Mouse (Mus musculus): Measurements from ENCODE around the gene Znrd1as. TPM values are rescaled to one million over a fixed set of nuclear protein-coding genes. Genes with fewer than 3 reads are reported as not detected.

Gene Znrd1as
- total and polyA plus RNA-seq, 2 experiments from 2014 or later = 2.8 to 3.5 TPM

GRCm38 (mm10) chr17:36953062-36953461 lies 5.3 kb upstream of the Znrd1as start:
- Histone ChIP-seq H3K4me1 (ENCODE audit: insufficient read depth, low read length) (no peaks in the 10 kb centered on the region), H3K36me3 (ENCODE audit: insufficient read depth, low read length) (peaks cover 8% of the 10 kb centered on the region), H3K27me3 (ENCODE audit: insufficient read depth, low read length) (no peaks in the 10 kb centered on the region), H3K9ac (replicated peaks; ENCODE audit: low read length, poor library complexity, severe bottlenecking) (no peak overlapping the region), H3K4me3 (ENCODE audit: low read depth, low read length) (no peak overlapping the region), H3K4me2 (ENCODE audit: low read depth, low read length, poor library complexity, severe bottlenecking) (no peak overlapping the region), H3K27ac (ENCODE audit: low read depth, low read length) (no peak overlapping the region), H3K9me3 (ENCODE audit: low read length) (no peaks in the 10 kb centered on the region)
- no peak for TF ChIP-seq CTCF (IDR thresholded peaks at IDR 0.05)
- ATAC-seq (ENCODE audit: low FRiP score) (no peak), DNase-seq (ENCODE audit: low spot score) (no peak)
- WGBS = 85% methylated on average over 1 of the region's 1 CpGs

- no peak for TF ChIP-seq CTCF (IDR thresholded peaks at IDR 0.05)
- no peak for ATAC-seq (ENCODE audit: low FRiP score)
- H3K27ac ChIP-seq (ENCODE audit: low read depth, low read length) = peak overlapping the region; percentile 73; the same call in 1 of the 2 replicates
Measured at GRCm38 (mm10) chr17:36958884-36959283, 492 bp downstream of the Znrd1as start.

GRCm38 (mm10) chr17:36961125-36961524 lies 2.7 kb downstream of the Znrd1as start:
- H3K9ac ChIP-seq (replicated peaks; ENCODE audit: low read length, poor library complexity, severe bottlenecking) = no peak overlapping the region
- no peaks in the 10 kb centered on the region for H3K27me3 ChIP-seq (ENCODE audit: insufficient read depth, low read length)
- no peak overlapping the region for H3K4me2 ChIP-seq (ENCODE audit: low read depth, low read length, poor library complexity, severe bottlenecking)
- H3K4me1 ChIP-seq (ENCODE audit: insufficient read depth, low read length) = peaks cover 6% of the 10 kb centered on the region; the same call in 1 of the 2 replicates
- peak; percentile 49 for TF ChIP-seq CTCF (IDR thresholded peaks at IDR 0.05)
- H3K27ac ChIP-seq (ENCODE audit: low read depth, low read length) = no peak overlapping the region
- H3K36me3 ChIP-seq (ENCODE audit: insufficient read depth, low read length) = no peaks in the 10 kb centered on the region
- H3K9me3 ChIP-seq (ENCODE audit: low read length) = no peaks in the 10 kb centered on the region
- DNase-seq (ENCODE audit: low spot score) = no peak
- WGBS = 74% methylated on average over 1 of the region's 1 CpGs
- no peak for ATAC-seq (ENCODE audit: low FRiP score)
- no peak overlapping the region for H3K4me3 ChIP-seq (ENCODE audit: low read depth, low read length)

More at GRCm38 (mm10) chr17:36958884-36959283, 492 bp downstream of the Znrd1as start:
- Histone ChIP-seq H3K9me3 (ENCODE audit: low read length) (no peaks in the 10 kb centered on the region), H3K4me1 (ENCODE audit: insufficient read depth, low read length) (peaks cover 6% of the 10 kb centered on the region; the same call in 1 of the 2 replicates), H3K4me2 (ENCODE audit: low read depth, low read length, poor library complexity, severe bottlenecking) (peak overlapping the region; percentile 67), H3K36me3 (ENCODE audit: insufficient read depth, low read length) (no peaks in the 10 kb centered on the region), H3K4me3 (ENCODE audit: low read depth, low read length) (peak overlapping the region; percentile 68), H3K9ac (replicated peaks; ENCODE audit: low read length, poor library complexity, severe bottlenecking) (peak overlapping the region; percentile 69), H3K27me3 (ENCODE audit: insufficient read depth, low read length) (no peaks in the 10 kb centered on the region)
- no peak for DNase-seq (ENCODE audit: low spot score)
- 7% methylated on average over 12 of the region's 12 CpGs for WGBS

- ATAC-seq (ENCODE audit: low FRiP score) = no peak
- Histone ChIP-seq H3K4me1 (ENCODE audit: insufficient read depth, low read length) (no peaks in the 10 kb centered on the region), H3K36me3 (ENCODE audit: insufficient read depth, low read length) (no peaks in the 10 kb centered on the region), H3K27ac (ENCODE audit: low read depth, low read length) (no peak overlapping the region), H3K9me3 (ENCODE audit: low read length) (no peaks in the 10 kb centered on the region), H3K27me3 (ENCODE audit: insufficient read depth, low read length) (no peaks in the 10 kb centered on the region), H3K4me2 (ENCODE audit: low read depth, low read length, poor library complexity, severe bottlenecking) (no peak overlapping the region), H3K4me3 (ENCODE audit: low read depth, low read length) (no peak overlapping the region), H3K9ac (replicated peaks; ENCODE audit: low read length, poor library complexity, severe bottlenecking) (no peak overlapping the region)
- TF ChIP-seq CTCF (IDR thresholded peaks at IDR 0.05) = no peak
- DNase-seq (ENCODE audit: low spot score) = no peak
- 89% methylated on average over 1 of the region's 1 CpGs for WGBS
Measured at GRCm38 (mm10) chr17:36966875-36967274, 8.5 kb downstream of the Znrd1as start.

- H3K9ac ChIP-seq (replicated peaks; ENCODE audit: low read length, poor library complexity, severe bottlenecking) = no peak overlapping the region
- TF ChIP-seq CTCF (IDR thresholded peaks at IDR 0.05) = no peak
- no peaks in the 10 kb centered on the region for H3K9me3 ChIP-seq (ENCODE audit: low read length)
- no peak overlapping the region for H3K4me3 ChIP-seq (ENCODE audit: low read depth, low read length)
- no peaks in the 10 kb centered on the region for H3K36me3 ChIP-seq (ENCODE audit: insufficient read depth, low read length)
- no peak overlapping the region for H3K27ac ChIP-seq (ENCODE audit: low read depth, low read length)
- no peak overlapping the region for H3K4me2 ChIP-seq (ENCODE audit: low read depth, low read length, poor library complexity, severe bottlenecking)
- ATAC-seq (ENCODE audit: low FRiP score) (no peak), DNase-seq (ENCODE audit: low spot score) (no peak)
- no peaks in the 10 kb centered on the region for H3K27me3 ChIP-seq (ENCODE audit: insufficient read depth, low read length)
- no peaks in the 10 kb centered on the region for H3K4me1 ChIP-seq (ENCODE audit: insufficient read depth, low read length)
- 84% methylated on average over 14 of the region's 14 CpGs for WGBS
Measured at GRCm38 (mm10) chr17:36970316-36970890, 12.0 kb downstream of the Znrd1as start.

- Histone ChIP-seq H3K27me3 (ENCODE audit: insufficient read depth, low read length) (no peaks in the 10 kb centered on the region), H3K4me2 (ENCODE audit: low read depth, low read length, poor library complexity, severe bottlenecking) (no peak overlapping the region), H3K4me3 (ENCODE audit: low read depth, low read length) (no peak overlapping the region), H3K36me3 (ENCODE audit: insufficient read depth, low read length) (no peaks in the 10 kb centered on the region), H3K27ac (ENCODE audit: low read depth, low read length) (no peak overlapping the region), H3K9ac (replicated peaks; ENCODE audit: low read length, poor library complexity, severe bottlenecking) (no peak overlapping the region), H3K4me1 (ENCODE audit: insufficient read depth, low read length) (no peaks in the 10 kb centered on the region), H3K9me3 (ENCODE audit: low read length) (no peaks in the 10 kb centered on the region)
- DNase-seq (ENCODE audit: low spot score) = no peak
- ATAC-seq (ENCODE audit: low FRiP score) = no peak
- 90% methylated on average over 6 of the region's 6 CpGs for WGBS
- no peak for TF ChIP-seq CTCF (IDR thresholded peaks at IDR 0.05)
Measured at GRCm38 (mm10) chr17:36971172-36971850, 12.9 kb downstream of the Znrd1as start.
